Mouse (Mus musculus) cerebellum, adult 2 months (tissue): ENCODE data around the gene Kazn.

Experiments
- CTCF ChIP-seq: fragments of 200-500 bp; IDR thresholded peaks from 2 replicates; pipeline ENCODE4 v1.5.1; 2011; ENCODE audit warnings: low read depth, mild to moderate bottlenecking, control low read depth, low read length, moderate library complexity, borderline replicate concordance; ENCODE audit not compliant: insufficient read depth
- POLR2A ChIP-seq: fragments of 200-500 bp; IDR thresholded peaks from 2 replicates; pipeline ENCODE4 v1.6.1; 2011; ENCODE audit warnings: low read length, control low read depth, borderline replicate concordance; ENCODE audit not compliant: insufficient read depth

DNA sequence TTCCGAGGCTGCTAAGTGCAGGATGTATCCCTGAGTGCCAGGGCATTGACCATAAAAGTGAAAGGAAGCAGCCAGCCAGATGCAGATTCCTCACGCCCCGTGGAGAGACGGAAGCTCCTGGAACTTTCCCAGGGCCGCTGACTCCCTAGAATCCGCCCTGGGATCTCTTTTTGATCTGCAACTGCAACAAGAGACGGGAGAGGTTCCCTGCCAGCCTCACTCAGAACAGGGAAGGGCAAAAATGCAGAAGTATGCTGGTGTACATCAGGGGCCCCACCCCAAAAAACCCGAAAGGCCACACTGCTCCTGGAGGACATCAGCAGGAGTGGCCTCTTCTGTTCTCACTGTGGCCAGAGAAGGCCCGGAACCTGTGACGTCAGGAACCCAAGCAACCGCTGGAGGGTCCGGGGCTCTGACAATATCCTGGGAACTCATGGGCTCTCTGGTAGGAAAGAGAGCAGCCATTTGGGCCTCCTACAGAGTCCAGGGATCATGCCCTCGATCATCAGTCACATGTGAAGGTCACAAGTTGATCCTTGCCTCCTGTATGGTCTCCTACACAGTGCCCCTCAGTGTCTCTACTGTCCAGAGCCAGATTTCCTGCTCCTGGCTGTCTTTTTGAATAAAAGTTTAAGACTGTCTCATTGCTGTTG lies 157.4 kb downstream of the Kazn start:
- TF ChIP-seq CTCF (no peak), POLR2A (no peak)
